Mouse (Mus musculus) brain, embryonic 18.5 days (tissue): ENCODE results near the gene Pla2g2e.
"Not testable (repeated sequence)": the region's sequence is repeated elsewhere in the genome, so short reads cannot be mapped to it uniquely, and the experiment has no call there.

ENCODE experiments used
- DNase-seq: peaks from one replicate; pipeline ENCODE4 v3.0.0-alpha.2; 2012; ENCODE audit warnings: low read depth, low spot score

Gene Pla2g2e

DNA sequence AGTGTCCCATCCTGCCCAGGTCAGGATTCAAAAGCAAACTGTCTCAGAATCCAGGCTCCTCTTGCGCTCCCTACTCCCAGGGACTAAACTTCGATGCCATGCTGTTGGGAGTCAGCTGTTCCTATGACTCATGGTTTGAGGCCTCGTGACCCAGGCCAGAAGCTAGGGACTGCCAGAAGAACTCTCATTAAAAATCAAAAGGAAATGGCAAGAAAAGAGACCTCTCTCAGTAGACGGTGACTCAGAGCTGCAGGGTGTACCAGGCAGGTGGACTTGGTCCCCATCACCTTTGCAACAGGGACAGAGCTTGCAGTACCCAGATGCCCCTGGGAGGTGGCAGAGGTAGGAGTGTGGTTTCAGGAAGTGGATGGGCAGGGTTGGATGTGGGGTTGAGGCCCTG is at the start of gene Pla2g2e:
Gene Pla2g2e, plus strand, starts transcription at position 212 of the 400 bp plus-strand sequence.
- DNase-seq: no peak

DNA sequence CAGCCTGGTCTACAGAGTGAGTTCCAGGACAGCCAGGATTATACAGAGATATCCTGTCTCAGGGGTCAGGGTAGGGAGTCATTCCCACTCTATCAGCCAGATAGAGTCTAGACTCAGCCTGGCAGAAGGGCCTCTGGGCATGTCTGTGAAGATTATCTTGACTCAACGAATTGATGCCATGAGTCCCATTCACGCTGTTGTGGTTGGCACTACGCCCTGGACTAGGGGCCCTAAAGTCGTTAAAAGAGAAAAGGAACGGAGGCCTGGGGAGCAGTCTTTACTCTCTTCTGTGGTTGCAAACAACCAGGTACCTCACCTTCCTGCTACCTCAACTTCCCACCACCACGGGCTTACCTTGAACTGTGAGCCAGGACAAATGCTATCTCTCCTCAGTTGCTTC is 37.9 kb upstream of the Pla2g2e start:
- DNase-seq: no peak

- DNase-seq: no peak
Observed at GRCm38 (mm10) chr4:138840726-138841125, 37.0 kb upstream of the Pla2g2e start.

DNA sequence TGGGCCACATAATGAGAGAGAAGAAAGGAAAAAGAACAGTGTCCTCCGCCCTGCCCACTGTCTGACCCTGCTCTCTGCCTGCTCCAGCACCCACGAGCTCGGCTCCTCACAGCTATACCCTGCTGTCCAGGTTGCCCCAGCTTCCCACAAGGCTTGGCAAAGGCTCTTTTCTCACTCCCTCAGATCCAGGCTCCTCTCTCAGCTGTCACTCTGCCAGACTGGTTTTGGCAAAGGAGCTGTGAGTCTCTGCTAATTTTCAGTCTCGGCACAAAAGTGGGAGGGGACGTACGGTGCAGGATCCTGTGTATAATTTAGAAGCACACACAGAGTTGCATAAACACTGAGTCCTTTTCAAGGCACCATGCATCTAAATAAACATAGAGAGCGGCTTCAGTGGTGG is 36.4 kb upstream of the Pla2g2e start:
- DNase-seq: no peak

GRCm38 (mm10) chr4:138851463-138851862 is 26.3 kb upstream of the Pla2g2e start:
- DNase-seq: no peak

- no peak for DNase-seq
Observed at GRCm38 (mm10) chr4:138852961-138853360, 24.8 kb upstream of the Pla2g2e start.

DNA sequence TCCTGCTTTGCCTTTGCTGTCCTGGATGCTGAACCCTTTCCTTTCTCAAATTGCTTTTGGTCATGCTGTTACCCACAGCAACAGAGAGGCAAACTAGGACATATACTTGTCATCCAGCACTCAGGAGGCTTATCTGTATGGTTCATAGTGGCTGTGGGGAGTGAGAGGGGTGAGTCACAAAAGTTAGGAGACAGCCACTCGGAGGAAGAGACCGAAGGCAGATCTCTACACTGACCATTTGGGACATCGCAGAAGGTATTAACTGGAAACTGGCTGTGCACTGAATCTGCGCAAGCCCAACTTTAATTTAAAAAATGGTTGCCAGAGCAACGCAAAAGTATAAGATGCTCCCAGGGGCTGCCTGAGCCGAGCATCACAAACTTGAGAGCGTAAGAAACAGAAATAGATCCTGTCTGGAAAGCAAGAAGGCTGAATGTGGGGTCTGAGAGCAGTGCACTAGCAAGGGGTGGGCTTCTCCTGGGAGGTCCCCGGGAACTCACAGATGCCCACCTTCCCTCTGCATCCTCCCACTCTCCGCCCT is 22.6 kb upstream of the Pla2g2e start:
- no peak for DNase-seq

DNA sequence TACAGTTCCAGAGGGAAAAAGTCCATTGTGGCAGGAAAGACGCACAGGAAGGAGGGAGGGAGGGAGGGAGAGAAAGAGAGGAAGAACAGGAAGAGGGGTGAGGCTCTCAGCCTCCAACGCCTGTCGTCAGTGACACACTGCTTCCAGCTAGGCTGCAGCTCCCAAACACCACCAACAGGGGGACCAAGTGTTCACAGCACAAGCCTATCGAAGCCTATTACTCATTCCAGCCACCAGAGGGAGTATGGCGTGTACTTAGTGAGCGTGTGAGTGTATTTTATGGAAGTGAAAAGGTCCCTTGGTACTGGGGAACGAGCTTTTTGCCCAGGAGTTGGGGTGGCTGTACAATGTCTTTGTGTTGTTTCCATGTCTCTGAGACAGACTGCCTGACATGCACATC is 21.3 kb upstream of the Pla2g2e start:
- no peak for DNase-seq

- DNase-seq: no peak
Observed at GRCm38 (mm10) chr4:138857576-138857975, 20.2 kb upstream of the Pla2g2e start.

GRCm38 (mm10) chr4:138858446-138858845 is 19.3 kb upstream of the Pla2g2e start:
- no peak for DNase-seq

DNA sequence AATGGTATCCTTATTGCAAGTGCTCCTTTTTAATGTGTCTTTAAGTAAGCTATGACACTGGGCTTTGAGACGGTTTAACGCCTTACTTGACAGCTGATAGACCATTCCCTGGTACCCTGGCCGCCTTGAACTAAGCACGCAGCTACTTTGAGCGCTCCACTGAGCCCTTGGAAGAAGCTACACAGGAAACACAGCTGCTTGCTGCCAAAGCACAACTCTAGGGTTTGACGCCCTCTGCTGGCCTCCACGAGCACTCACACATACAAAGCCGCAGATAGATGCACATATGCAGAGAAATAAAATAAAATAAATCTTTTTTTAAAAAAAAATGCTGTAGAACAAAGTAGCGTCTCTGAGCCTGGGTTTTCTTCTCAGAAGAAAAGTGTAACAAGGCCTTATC is 18.5 kb upstream of the Pla2g2e start:
- DNase-seq: no peak

DNA sequence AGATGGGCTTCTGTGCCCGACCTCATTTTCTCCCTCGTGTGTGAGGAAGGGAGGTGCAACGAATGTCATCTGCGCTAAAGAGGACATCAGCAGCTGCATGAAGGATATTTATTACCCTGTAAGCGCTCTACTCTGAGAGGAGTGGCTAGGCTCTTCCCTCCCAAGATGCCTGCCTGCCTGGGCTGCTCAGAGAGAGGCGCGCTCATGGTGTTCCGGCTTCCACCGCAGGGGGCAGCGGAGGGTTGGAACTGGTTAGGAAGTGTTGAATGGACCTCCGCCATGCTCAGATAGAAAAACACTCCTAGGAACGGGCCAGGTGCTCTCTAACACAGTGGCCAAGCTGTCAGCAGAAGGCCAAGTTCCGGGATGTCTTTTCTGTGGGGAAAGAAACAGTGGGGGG is 18.0 kb upstream of the Pla2g2e start:
- DNase-seq: no peak

DNA sequence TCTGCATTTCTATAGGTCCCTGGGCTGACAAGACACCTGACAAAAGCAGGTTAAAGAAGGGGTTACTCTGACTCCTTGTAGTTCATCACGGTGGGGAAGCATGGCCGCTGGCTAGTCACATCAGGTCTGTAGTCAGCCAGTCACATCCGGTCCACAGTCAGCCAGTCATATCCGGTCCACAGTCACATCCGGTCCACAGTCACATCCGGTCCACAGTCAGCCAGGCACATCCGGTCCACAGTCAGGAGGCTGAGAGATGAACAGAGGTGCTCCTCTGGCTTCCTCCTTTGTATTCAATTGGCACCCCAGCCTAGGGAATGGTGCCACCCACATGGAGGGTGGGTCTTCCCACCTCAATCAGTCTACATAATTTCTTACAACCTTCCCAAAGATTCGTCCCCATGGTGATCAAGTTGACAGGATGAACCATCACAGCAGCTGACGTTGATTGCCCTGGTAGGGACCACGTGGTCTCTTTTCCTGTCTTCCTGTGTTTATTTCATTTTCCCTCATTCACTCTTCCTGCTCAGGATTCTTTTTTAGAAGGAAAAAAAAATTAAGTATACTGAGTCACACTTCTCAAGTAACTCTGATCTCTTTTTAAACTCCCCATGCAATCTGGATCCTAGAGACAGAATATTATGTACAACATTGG is 14.3 kb upstream of the Pla2g2e start, which contains the start of gene Pla2g5:
Gene Pla2g5, minus strand, starts transcription at position 139 of the 655 bp plus-strand sequence.
- no peak for DNase-seq

DNA sequence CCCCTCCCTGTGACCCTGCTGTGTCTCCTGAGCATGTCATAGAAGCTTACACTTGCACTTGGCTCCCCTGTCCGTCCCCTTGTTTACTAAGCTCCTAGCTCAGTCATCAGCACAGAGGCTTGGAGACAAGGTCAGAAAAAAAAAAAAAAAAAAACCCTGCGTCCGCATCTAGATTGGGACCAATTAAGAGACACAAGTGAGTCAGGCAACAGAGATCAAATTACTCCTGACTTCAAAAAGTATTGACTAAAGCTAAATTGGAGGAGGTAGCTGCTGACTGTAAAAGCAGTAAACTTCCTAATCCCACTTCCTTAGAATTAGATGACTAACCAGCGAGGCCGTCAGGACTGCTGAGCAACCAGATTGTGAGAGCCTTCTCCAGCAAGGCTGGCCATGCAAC is 12.7 kb upstream of the Pla2g2e start:
- no peak for DNase-seq

- DNase-seq: no peak
Observed at GRCm38 (mm10) chr4:138865991-138866390, 11.8 kb upstream of the Pla2g2e start.

- no peak for DNase-seq
Observed at GRCm38 (mm10) chr4:138866413-138866812, 11.3 kb upstream of the Pla2g2e start.

GRCm38 (mm10) chr4:138868666-138869065 is 9.1 kb upstream of the Pla2g2e start:
- no peak for DNase-seq

- no peak for DNase-seq
Observed at GRCm38 (mm10) chr4:138873864-138874263, 3.9 kb upstream of the Pla2g2e start, which contains the start of gene Gm13030. TSS of gene Gm13030 (minus strand) at chr4:138873964.

GRCm38 (mm10) chr4:138875275-138875674 is 2.5 kb upstream of the Pla2g2e start:
- DNase-seq: not testable (repeated sequence)

GRCm38 (mm10) chr4:138875986-138876385 is 1.8 kb upstream of the Pla2g2e start:
- DNase-seq: no peak

GRCm38 (mm10) chr4:138878783-138879182 is 1.0 kb downstream of the Pla2g2e start:
- no peak for DNase-seq

GRCm38 (mm10) chr4:138879808-138880207 is 2.1 kb downstream of the Pla2g2e start:
- no peak for DNase-seq

DNA sequence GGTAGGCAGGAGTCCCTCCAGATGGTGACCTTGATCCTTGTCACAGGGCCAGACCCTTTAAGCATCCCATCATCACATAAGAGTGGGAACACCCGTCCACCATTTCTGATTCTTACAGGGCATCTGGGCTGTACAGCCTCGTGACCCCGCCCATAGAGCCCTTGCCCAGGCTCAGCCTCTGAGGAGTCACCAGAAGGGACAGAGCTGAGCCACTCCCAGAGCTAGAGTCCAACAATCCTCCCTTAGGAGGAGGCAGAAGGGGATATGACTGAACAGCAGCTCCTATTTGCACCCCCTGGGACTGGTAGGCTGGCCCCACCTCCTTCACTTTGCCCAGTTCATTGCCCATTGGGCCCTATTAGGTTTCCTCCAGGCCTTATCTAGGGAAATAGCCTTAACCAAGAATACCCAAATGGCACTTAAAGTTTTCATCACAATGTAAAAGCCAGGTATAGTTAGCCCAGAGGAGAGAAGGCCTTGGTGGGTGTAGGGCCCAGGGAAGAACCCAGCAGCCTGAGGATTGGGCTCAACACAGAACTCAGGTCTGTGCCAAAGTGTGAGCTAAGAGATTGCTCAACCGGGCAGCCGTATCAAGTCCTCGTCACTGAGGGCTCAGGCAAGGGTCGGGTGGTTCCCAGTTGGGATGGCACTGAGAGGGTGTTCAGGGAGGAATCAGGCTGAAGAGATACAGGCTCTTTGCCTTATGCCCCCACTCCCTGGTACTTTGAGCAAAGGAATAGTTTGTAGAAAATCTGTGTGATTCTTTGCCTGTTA is 3.3 kb downstream of the Pla2g2e start:
- DNase-seq: no peak
